Mouse (Mus musculus) heart, embryonic 16.5 days (tissue): ENCODE data around the gene Lpin1. TPM values are rescaled to one million over a fixed set of nuclear protein-coding genes. Genes with fewer than 3 reads are reported as not detected.
A peak's percentile ranks its signal among the peaks of the same experiment; 100 is the strongest.

Experiments used
- ATAC-seq: fragments of 200-750 bp; cut with Nextera tagmentation; replicated peaks from 2 replicates; pipeline ENCODE4 v1.8.0; 2017; ENCODE audit warnings: moderate number of reproducible peaks; ENCODE audit not compliant: insufficient read depth, low FRiP score; ENCODE audit errors: extremely low read depth
- H3K27ac ChIP-seq: fragments of 300-500 bp; sonication (generic); 2 replicates; pipeline ENCODE4 v1.5.1; 2014; ENCODE audit warnings: mild to moderate bottlenecking, low read length, control low read depth, moderate library complexity
- H3K27me3 ChIP-seq: fragments of 300-500 bp; sonication (generic); 2 replicates; pipeline ENCODE4 v1.6.1; 2014; ENCODE audit warnings: low read length, mixed read lengths; ENCODE audit not compliant: control insufficient read depth, insufficient read depth
- H3K36me3 ChIP-seq: fragments of 300-500 bp; sonication (generic); 2 replicates; pipeline ENCODE4 v1.6.1; 2014; ENCODE audit not compliant: control insufficient read depth, insufficient read depth
- H3K4me1 ChIP-seq: fragments of 300-500 bp; sonication (generic); 2 replicates; pipeline ENCODE4 v1.6.1; 2014; ENCODE audit warnings: low read length, mixed read lengths; ENCODE audit not compliant: control insufficient read depth, insufficient read depth
- H3K4me2 ChIP-seq: fragments of 300-500 bp; sonication (generic); 2 replicates; pipeline ENCODE4 v1.6.1; 2014; ENCODE audit warnings: low read depth, mild to moderate bottlenecking, control low read depth, low read length
- H3K4me3 ChIP-seq: fragments of 300-500 bp; sonication (generic); 2 replicates; pipeline ENCODE4 v1.5.1; 2014; ENCODE audit warnings: mild to moderate bottlenecking, control low read depth, low read length
- H3K9ac ChIP-seq: fragments of 300-500 bp; sonication (generic); 2 replicates; pipeline ENCODE4 v1.6.1; 2014; ENCODE audit warnings: low read length, control low read depth
- H3K9me3 ChIP-seq: fragments of 300-500 bp; sonication (generic); replicated peaks from 2 replicates; pipeline ENCODE4 v1.6.1; 2016; ENCODE audit warnings: low read length; ENCODE audit not compliant: control insufficient read depth
- WGBS: fragments of 180-500 bp; shearing (Covaris S2); extraction: QIAGEN DNeasy Blood & Tissue Kit; methylation state at CpG from one replicate; pipeline ENCODE4 v1.1.7; 2014; 5-methylcytosine and 5-hydroxymethylcytosine counted together
- polyA plus RNA-seq: library from polyadenylated mRNA; unstranded; fragments of >200 nt; fragmentation: Nextera tagmentation; extraction: Ambion mirVana; gene quantifications from 2 replicates; pipeline ENCODE4 v1.2.1, GENCODE M21; 2015

The Lpin1 gene
- polyA plus RNA-seq, 1 experiment from 2014 or later: 8.3 TPM

GRCm38 (mm10) chr12:16643508-16644345 lies 33.0 kb upstream of the Lpin1 start:
- Histone ChIP-seq H3K9me3 (no peaks in the 10 kb centered on the region), H3K4me1 (peaks cover 23% of the 10 kb centered on the region), H3K4me2 (no peak overlapping the region), H3K9ac (0 out of 2 replicates have a peak overlapping the region, but pooled peaks have one; percentile 20), H3K27me3 (no peaks in the 10 kb centered on the region), H3K36me3 (no peaks in the 10 kb centered on the region), H3K27ac (peak overlapping the region; percentile 81), H3K4me3 (no peak overlapping the region)
- 45% methylated on average over 12 of the region's 12 CpGs for WGBS
- peak; percentile 66 for ATAC-seq

- Histone ChIP-seq H3K27me3 (no peaks in the 10 kb centered on the region), H3K4me3 (no peak overlapping the region), H3K9ac (no peak overlapping the region), H3K4me1 (peaks cover 24% of the 10 kb centered on the region), H3K4me2 (no peak overlapping the region), H3K36me3 (no peaks in the 10 kb centered on the region), H3K9me3 (no peaks in the 10 kb centered on the region), H3K27ac (no peak overlapping the region)
- 64% methylated on average over 5 of the region's 5 CpGs for WGBS
- ATAC-seq: no peak
These were observed 31.2 kb upstream of the Lpin1 start for GRCm38 (mm10) chr12:16642000-16642399.

- WGBS: 84% methylated on average over 6 of the region's 6 CpGs
- Histone ChIP-seq H3K27me3 (no peaks in the 10 kb centered on the region), H3K4me2 (no peak overlapping the region), H3K4me3 (no peak overlapping the region), H3K9ac (no peak overlapping the region), H3K9me3 (no peaks in the 10 kb centered on the region), H3K27ac (no peak overlapping the region), H3K36me3 (no peaks in the 10 kb centered on the region), H3K4me1 (peaks cover 21% of the 10 kb centered on the region)
- ATAC-seq: no peak
These were observed 29.3 kb upstream of the Lpin1 start for GRCm38 (mm10) chr12:16640075-16640474.

GRCm38 (mm10) chr12:16639078-16639771 lies 28.5 kb upstream of the Lpin1 start:
- no peaks in the 10 kb centered on the region for H3K27me3 ChIP-seq
- H3K9ac ChIP-seq: no peak overlapping the region
- H3K27ac ChIP-seq: no peak overlapping the region
- H3K9me3 ChIP-seq: no peaks in the 10 kb centered on the region
- 41% methylated on average over 12 of the region's 12 CpGs for WGBS
- H3K4me3 ChIP-seq: no peak overlapping the region
- peaks cover 17% of the 10 kb centered on the region for H3K4me1 ChIP-seq
- H3K4me2 ChIP-seq: peak overlapping the region; percentile 20; the same call in 1 of the 2 replicates
- ATAC-seq: no peak
- H3K36me3 ChIP-seq: no peaks in the 10 kb centered on the region

- Histone ChIP-seq H3K4me1 (peaks cover 6% of the 10 kb centered on the region), H3K9ac (no peak overlapping the region), H3K4me3 (no peak overlapping the region), H3K36me3 (no peaks in the 10 kb centered on the region), H3K9me3 (no peaks in the 10 kb centered on the region), H3K27me3 (no peaks in the 10 kb centered on the region), H3K4me2 (no peak overlapping the region), H3K27ac (no peak overlapping the region)
- 63% methylated on average over 6 of the region's 6 CpGs for WGBS
- ATAC-seq: no peak
These were observed 25.1 kb upstream of the Lpin1 start for GRCm38 (mm10) chr12:16635816-16636215.

- WGBS: 48% methylated on average over 14 of the region's 14 CpGs
- Histone ChIP-seq H3K4me1 (peaks cover 11% of the 10 kb centered on the region), H3K4me3 (no peak overlapping the region), H3K9me3 (no peaks in the 10 kb centered on the region), H3K4me2 (no peak overlapping the region), H3K36me3 (no peaks in the 10 kb centered on the region), H3K9ac (no peak overlapping the region), H3K27ac (no peak overlapping the region), H3K27me3 (no peaks in the 10 kb centered on the region)
- no peak for ATAC-seq
These were observed 23.5 kb upstream of the Lpin1 start for GRCm38 (mm10) chr12:16634075-16634813.

- peaks cover 5% of the 10 kb centered on the region; the same call in 1 of the 2 replicates for H3K4me1 ChIP-seq
- ATAC-seq: no peak
- 75% methylated on average over 6 of the region's 6 CpGs for WGBS
- H3K36me3 ChIP-seq: no peaks in the 10 kb centered on the region
- H3K27me3 ChIP-seq: no peaks in the 10 kb centered on the region
- no peak overlapping the region for H3K27ac ChIP-seq
- no peak overlapping the region for H3K4me2 ChIP-seq
- H3K4me3 ChIP-seq: no peak overlapping the region
- H3K9me3 ChIP-seq: no peaks in the 10 kb centered on the region
- H3K9ac ChIP-seq: no peak overlapping the region
These were observed 22.5 kb upstream of the Lpin1 start for GRCm38 (mm10) chr12:16633235-16633634.

- 70% methylated on average over 2 of the region's 2 CpGs for WGBS
These were observed 20.7 kb upstream of the Lpin1 start for GRCm38 (mm10) chr12:16631423-16631822.

More at GRCm38 (mm10) chr12:16631423-16631822, 20.7 kb upstream of the Lpin1 start:
- Histone ChIP-seq H3K9me3 (no peaks in the 10 kb centered on the region), H3K9ac (no peak overlapping the region), H3K27me3 (no peaks in the 10 kb centered on the region), H3K27ac (no peak overlapping the region), H3K4me2 (no peak overlapping the region), H3K36me3 (no peaks in the 10 kb centered on the region), H3K4me3 (no peak overlapping the region), H3K4me1 (peaks cover 5% of the 10 kb centered on the region; the same call in 1 of the 2 replicates)
- no peak for ATAC-seq
